8 mouse cellular contexts compared by ENCODE assay signal in the genomic region with DNA sequence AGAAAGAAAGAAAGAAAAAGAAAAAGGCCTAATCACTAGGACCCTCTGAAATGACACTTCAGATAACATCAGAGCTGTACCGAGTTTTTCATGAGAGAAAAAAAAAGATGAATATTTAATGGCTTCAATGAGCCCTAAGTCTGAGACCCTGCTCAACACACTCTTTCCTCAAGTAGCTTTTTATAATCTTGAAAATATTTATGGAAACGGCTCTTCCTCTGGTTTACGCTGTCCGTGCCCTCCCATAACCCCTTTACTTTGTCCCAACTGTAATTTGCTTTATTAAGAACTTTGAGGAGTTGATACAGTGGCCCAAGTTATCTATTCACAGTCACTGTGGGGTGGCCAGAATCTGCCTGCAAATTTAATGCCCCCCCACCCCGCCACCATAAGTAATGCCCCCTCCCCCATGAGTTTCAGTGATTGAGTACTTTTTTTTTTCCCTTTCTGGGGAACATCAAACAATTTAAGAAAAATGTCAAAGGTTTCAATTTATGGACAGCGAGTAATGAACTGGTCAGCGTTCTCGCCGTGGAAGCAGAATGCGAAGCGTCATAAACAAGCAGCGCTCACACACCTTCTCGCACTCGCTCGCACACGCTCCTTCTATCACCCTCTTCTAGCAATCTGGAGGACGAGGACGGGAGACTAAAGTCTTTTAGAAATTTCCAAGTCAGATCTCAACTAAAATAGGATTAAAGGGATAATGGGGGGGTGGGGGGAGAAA.
A peak's percentile ranks its signal among the peaks of the same experiment; 100 is the strongest.
DNase-seq lines count a peak whose midpoint lies in the region; ATAC-seq and TF ChIP-seq lines count a peak whose summit lies in the region.

No protein-coding gene starts in this region.

- H3K27me3 ChIP-seq in heart, embryonic 15.5 days = peaks cover 47% of the 10 kb centered on the region
- no peaks in the 10 kb centered on the region for H3K27me3 ChIP-seq in heart, adult 2 months (ENCODE audit: control insufficient read depth, insufficient read depth, low read length)
- H3K27me3 ChIP-seq in forebrain, embryonic 16.5 days (replicated peaks; ENCODE audit: control insufficient read depth, insufficient read depth, low read length) = peaks cover 45% of the 10 kb centered on the region
- peaks cover 14% of the 10 kb centered on the region for H3K27me3 ChIP-seq in liver, embryonic 14.5 days (ENCODE audit: control insufficient read depth, insufficient read depth, low read length)

- H3K27ac ChIP-seq in heart, embryonic 15.5 days = no peak overlapping the region
- no peak overlapping the region for H3K27ac ChIP-seq in heart, adult 2 months
- no peak overlapping the region for H3K27ac ChIP-seq in forebrain, embryonic 16.5 days (ENCODE audit: low read length)
- no peak overlapping the region for H3K27ac ChIP-seq in liver, embryonic 14.5 days

- TF ChIP-seq CTCF in heart, adult 2 months (IDR thresholded peaks at IDR 0.05) = no peak
- no peak for TF ChIP-seq CTCF in liver, embryonic 14.5 days (IDR thresholded peaks at IDR 0.05; ENCODE audit: low read depth)

- no peaks in the 10 kb centered on the region for H3K79me2 ChIP-seq in heart, adult 2 months (replicated peaks; ENCODE audit: control insufficient read depth, insufficient read depth, low read length)

- no peak for TF ChIP-seq EP300 in heart, adult 2 months (IDR thresholded peaks at IDR 0.05; ENCODE audit: insufficient read depth, low read depth, low read length)
- no peak for TF ChIP-seq EP300 in liver, embryonic 14.5 days (IDR thresholded peaks at IDR 0.05; ENCODE audit: low read depth)

- peaks cover 6% of the 10 kb centered on the region; the same call in 1 of the 2 replicates for H3K4me1 ChIP-seq in heart, embryonic 15.5 days (replicated peaks)
- H3K4me1 ChIP-seq in heart, adult 2 months (ENCODE audit: control insufficient read depth, insufficient read depth, low read length) = peaks cover 4% of the 10 kb centered on the region; the same call in 1 of the 2 replicates
- peaks cover 7% of the 10 kb centered on the region for H3K4me1 ChIP-seq in forebrain, embryonic 16.5 days (replicated peaks; ENCODE audit: control insufficient read depth, insufficient read depth, low read length)
- no peaks in the 10 kb centered on the region for H3K4me1 ChIP-seq in liver, embryonic 14.5 days (replicated peaks; ENCODE audit: control insufficient read depth in 2 of 2, insufficient read depth in 2 of 2, low read length in 1 of 2)

- H3K9me3 ChIP-seq in heart, embryonic 15.5 days (replicated peaks) = no peaks in the 10 kb centered on the region
- H3K9me3 ChIP-seq in forebrain, embryonic 16.5 days (ENCODE audit: control insufficient read depth, low read length) = no peaks in the 10 kb centered on the region
- H3K9me3 ChIP-seq in liver, embryonic 14.5 days (ENCODE audit: control insufficient read depth, low read length) = no peaks in the 10 kb centered on the region

- no peak for ATAC-seq in heart, embryonic 15.5 days (replicated peaks; ENCODE audit: insufficient number of reproducible peaks, insufficient read depth, low FRiP score, low read depth)
- ATAC-seq in forebrain, embryonic 16.5 days = no peak
- ATAC-seq in liver, embryonic 14.5 days (ENCODE audit: insufficient read depth) = no peak

- H3K36me3 ChIP-seq in heart, embryonic 15.5 days = no peaks in the 10 kb centered on the region
- H3K36me3 ChIP-seq in heart, adult 2 months (ENCODE audit: control insufficient read depth, insufficient read depth, low read length) = no peaks in the 10 kb centered on the region
- no peaks in the 10 kb centered on the region for H3K36me3 ChIP-seq in forebrain, embryonic 16.5 days (ENCODE audit: control insufficient read depth, insufficient read depth)
- H3K36me3 ChIP-seq in liver, embryonic 14.5 days (replicated peaks; ENCODE audit: control insufficient read depth, insufficient read depth, low read depth) = no peaks in the 10 kb centered on the region

- intact Hi-C loops in heart, adult 2 months (cut with DNase I) = loop anchor here (1.0 to 10.0 kb wide), 4 partner anchors 96 to 810 kb away; partner anchors contain the start of gene Tbx3

- no peak for DNase-seq in heart, adult 2 months
- DNase-seq in embryo, embryonic 11 days = peak; percentile 43
- DNase-seq in liver, embryonic 14.5 days (ENCODE audit: low read depth in 3 of 3, low spot score in 3 of 3) = no peak
- DNase-seq in spleen, postnatal 14 days (ENCODE audit: low spot score in 2 of 2) = no peak
- no peak for DNase-seq in cerebellum, adult 11-12 months
- DNase-seq in c-Kit-positive CD71-positive TER-119-positive erythroid progenitor cells, embryonic 14.5 days (ENCODE audit: low spot score) = no peak

- H3K4me2 ChIP-seq in heart, embryonic 15.5 days = peak overlapping the region; percentile 67
- peak overlapping the region; percentile 25; the same call in 1 of the 2 replicates for H3K4me2 ChIP-seq in forebrain, embryonic 16.5 days (ENCODE audit: low read length)
- peak overlapping the region; percentile 26 for H3K4me2 ChIP-seq in liver, embryonic 14.5 days (ENCODE audit: low read depth)

- WGBS in heart, embryonic 15.5 days = 14% methylated on average over 18 of the region's 18 CpGs
- WGBS in heart, adult 2 months = 22% methylated on average over 18 of the region's 18 CpGs
- 8% methylated on average over 18 of the region's 18 CpGs for WGBS in forebrain, embryonic 16.5 days
- WGBS in liver, embryonic 14.5 days (ENCODE audit: insufficient replicate concordance) = 16% methylated on average over 18 of the region's 18 CpGs

- H3K4me3 ChIP-seq in heart, embryonic 15.5 days = peak overlapping the region; percentile 39
- H3K4me3 ChIP-seq in heart, adult 2 months = no peak overlapping the region
- H3K4me3 ChIP-seq in forebrain, embryonic 16.5 days (replicated peaks; ENCODE audit: low read length) = no peak overlapping the region
- no peak overlapping the region for H3K4me3 ChIP-seq in liver, embryonic 14.5 days (ENCODE audit: insufficient read depth in 1 of 2, low read depth in 2 of 2, low read length in 2 of 2)

- TF ChIP-seq POLR2A in heart, adult 2 months (IDR thresholded peaks at IDR 0.05; ENCODE audit: insufficient read depth, low read depth, low read length) = no peak

- no peak overlapping the region for H3K9ac ChIP-seq in heart, embryonic 15.5 days
- H3K9ac ChIP-seq in heart, adult 2 months (ENCODE audit: low read depth, low read length) = no peak overlapping the region
- no peak overlapping the region for H3K9ac ChIP-seq in forebrain, embryonic 16.5 days (replicated peaks; ENCODE audit: low read depth, low read length)
- H3K9ac ChIP-seq in liver, embryonic 14.5 days (replicated peaks) = no peak overlapping the region
